Mouse (Mus musculus) T-helper 2 cell (primary cell): ENCODE results near the gene Ash1l.
"Not testable (repeated sequence)": the region's sequence is repeated elsewhere in the genome, so short reads cannot be mapped to it uniquely, and the experiment has no call there.

Experiments
- in situ Hi-C: fragments of 300-600 bp; cut with MboI, MseI; formaldehyde crosslinking; loops from one replicate; pipeline ENCODE4 v1.15.1; 2025; ENCODE audit warnings: high pct_unique_total_duplicates

The Ash1l gene

DNA sequence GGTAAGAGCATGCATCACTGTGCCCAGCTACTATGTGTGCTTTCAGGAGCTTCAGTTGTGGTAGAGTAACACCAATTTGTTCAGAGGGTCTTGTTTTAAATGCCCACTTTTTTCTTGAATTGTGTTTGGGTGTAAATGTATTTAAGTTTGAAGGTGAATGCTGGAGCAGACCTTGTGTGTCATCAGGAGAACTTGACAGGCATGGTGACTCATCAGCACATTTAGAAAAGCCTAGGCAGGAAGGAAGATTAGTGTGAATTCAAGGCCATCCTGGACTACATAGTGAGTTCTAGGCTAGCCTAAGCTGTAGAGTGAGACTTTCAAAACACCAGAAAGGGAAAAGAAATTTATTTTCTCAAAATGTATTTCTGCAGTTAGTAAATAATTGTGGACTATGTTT is 3.3 kb downstream of the Ash1l start:
- in situ Hi-C loops, result no loop called here

GRCm38 (mm10) chr3:88963211-88963610 is 12.8 kb downstream of the Ash1l start:
- in situ Hi-C loops, result not testable (repeated sequence)

DNA sequence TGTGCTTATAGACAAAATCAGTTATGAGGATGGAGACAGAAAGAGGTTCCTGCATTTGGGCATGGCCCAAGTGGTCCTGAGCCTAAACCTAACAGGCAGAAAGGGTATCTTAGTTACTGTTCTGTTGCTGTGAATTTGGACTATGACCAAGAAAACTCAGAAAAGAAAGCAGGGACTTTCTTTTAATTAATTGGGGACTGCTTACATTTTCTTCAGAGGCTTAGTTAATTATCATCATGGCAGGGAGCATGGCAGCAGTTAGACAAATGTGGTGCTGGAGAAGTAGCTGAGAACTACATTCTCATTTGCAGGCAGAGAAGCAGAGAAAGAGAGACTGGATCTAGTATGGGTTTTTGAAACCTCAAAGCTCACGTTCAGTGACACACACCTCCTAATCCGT is 24.6 kb downstream of the Ash1l start:
- in situ Hi-C loops, result no loop called here

- in situ Hi-C loops, result no loop called here
Observed at GRCm38 (mm10) chr3:88981206-88982010, 31.0 kb downstream of the Ash1l start.

- in situ Hi-C loops, result no loop called here
Observed at GRCm38 (mm10) chr3:88983921-88984381, 33.5 kb downstream of the Ash1l start.

- in situ Hi-C loops, result no loop called here
Observed at GRCm38 (mm10) chr3:88992793-88993192, 42.4 kb downstream of the Ash1l start.

DNA sequence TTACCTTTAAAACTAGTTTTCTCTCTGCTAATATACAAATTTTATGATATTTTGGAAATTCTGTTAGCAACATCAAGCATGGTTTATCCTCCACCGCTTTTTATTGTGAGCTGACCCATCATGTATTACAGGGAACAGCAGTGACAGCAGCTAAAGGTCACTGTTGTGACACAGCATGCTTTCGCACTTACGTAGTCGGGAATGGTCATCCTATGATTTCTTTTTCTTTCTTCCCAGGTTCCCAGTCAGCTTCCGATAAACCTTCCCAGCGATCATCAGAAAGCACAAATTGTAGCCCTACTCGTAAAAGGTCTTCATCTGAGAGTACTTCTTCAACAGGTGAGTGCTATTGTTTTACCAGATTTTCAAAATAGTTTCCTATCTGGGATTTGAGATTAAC is 51.1 kb downstream of the Ash1l start:
- in situ Hi-C loops, result no loop called here

DNA sequence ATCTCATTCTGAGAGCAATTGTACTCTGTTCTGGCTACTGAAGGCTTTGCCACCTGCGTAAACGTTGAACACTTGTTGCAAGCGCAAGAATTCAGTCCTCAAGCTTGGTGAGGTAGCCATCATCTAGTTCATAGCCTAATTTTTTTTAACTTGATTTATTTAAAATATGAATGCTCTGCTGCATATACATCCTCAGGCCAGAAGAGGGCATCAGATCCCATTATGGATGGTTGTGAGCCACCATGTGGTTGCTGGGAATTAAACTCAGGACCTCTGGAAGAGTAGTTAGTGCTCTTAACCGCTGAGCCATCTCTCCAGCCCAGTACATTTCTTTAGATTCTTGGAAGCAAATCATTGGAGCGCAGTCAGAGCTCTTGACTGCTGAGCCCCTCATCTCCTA is 80.5 kb downstream of the Ash1l start:
- in situ Hi-C loops, result not testable (repeated sequence)

DNA sequence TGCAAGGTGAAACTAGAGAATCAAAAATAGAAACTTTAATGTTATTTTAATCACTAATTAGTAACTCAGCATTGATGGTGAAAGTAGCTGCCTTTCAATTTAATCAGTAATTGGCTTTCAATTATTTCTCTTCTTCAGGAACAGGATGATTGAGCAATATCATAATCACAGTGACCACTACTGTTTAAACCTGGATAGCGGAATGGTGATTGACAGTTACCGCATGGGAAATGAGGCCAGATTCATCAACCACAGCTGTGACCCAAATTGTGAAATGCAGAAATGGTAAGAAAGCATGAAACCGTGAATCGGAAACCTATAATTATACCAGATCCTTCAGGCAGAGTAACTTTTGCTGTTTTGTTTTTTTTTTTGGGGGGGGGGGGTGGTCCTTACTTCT is 92.9 kb downstream of the Ash1l start:
- in situ Hi-C loops, result no loop called here

DNA sequence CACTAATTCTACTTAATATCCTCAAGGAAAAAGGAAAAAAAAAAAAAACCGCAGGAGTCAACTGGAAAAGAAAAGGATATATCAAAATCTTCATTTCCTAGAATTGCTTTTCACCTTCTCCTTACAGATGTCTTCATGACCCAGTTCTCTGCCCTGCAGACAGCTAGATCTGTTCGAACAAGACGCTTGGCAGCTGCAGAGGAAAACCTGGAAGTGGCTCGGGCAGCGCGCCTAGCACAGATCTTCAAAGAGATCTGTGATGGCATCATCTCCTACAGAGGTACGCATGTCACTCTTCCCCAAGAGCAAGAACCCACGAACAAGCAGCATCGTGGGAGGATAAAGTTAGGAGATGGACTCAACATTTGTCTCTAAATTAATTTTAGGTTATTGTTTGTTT is 107.9 kb downstream of the Ash1l start:
- in situ Hi-C loops, result loop anchor here (25.0 kb wide), 2 partner anchors 696 to 979 kb away; partner anchors contain the start of genes Bglap3 and Paqr6

GRCm38 (mm10) chr3:89058783-89059182 is 108.4 kb downstream of the Ash1l start:
- in situ Hi-C loops, result loop anchor here (25.0 kb wide), 2 partner anchors 696 to 979 kb away; partner anchors contain the start of genes Bglap3 and Paqr6

GRCm38 (mm10) chr3:89061696-89062095 is 111.3 kb downstream of the Ash1l start:
- in situ Hi-C loops, result loop anchor here (25.0 kb wide), 2 partner anchors 699 to 976 kb away; partner anchors contain the start of genes Bglap3 and Paqr6

GRCm38 (mm10) chr3:89067265-89067664 is 116.8 kb downstream of the Ash1l start:
- in situ Hi-C loops, result loop anchor here (25.0 kb wide), 2 partner anchors 705 to 970 kb away; partner anchors contain the start of genes Bglap3 and Paqr6

DNA sequence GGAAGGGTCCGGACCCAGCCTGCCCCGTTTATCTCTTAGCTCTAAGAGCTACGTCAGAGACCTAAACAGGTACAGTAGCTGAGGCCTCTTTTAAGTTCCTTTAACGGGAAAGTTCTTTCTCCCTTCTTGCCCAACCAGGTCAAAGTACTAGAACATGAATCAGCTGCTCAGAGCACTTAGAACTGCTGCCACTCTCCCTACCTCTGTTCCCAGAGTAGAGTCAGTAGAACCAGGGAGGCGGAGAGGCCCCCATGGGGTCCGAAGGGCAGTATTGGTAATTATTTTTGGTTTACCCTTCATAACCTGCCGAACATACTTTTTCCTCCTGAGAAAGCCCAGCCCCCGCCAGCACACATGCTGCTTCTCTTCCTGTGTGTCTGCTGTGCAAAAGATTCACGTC is 127.0 kb downstream of the Ash1l start:
- in situ Hi-C loops, result no loop called here

DNA sequence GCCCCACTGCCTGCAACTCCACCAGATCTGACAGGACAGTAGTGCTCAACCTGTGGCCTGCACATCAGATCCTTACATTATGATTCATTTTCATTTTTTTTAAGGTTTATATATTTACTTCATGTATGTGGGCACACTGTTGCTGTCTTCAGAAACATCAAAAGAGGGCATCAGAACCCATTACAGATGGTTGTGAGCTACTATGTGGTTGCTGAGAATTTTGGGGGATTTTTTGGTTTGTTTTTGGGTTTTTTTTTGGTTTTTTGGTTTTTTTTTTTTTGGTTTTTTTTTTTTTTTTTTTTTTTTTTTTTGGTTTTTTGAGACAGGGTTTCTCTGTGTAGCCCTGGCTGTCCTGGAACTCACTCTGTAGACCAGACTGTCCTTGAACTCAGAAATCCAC is 131.9 kb downstream of the Ash1l start:
- in situ Hi-C loops, result loop anchor here (10.0 kb wide), 1 partner anchor 1163 kb away; the partner anchor contains the start of genes Creb3l4 and Slc39a1

DNA sequence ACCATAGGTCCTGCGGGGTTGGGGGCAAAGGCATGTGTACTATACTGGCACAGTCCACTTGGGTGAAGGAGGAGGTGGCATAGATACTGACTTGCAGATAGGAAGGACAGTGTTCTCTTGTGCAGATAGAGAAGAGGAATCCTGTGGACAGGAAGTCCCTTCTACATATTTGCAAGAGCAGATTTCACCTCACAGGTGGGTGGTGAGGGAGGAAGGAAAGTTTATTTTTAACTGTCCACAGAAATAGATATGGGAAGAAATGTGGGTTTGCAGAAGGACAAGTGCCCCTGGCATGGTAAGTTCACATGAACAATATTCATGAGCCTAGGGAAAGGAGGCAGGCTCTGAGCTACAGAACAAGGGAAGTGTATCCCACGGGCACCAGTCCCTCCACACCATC is 133.7 kb downstream of the Ash1l start:
- in situ Hi-C loops, result loop anchor here (10.0 kb wide), 1 partner anchor 1161 kb away; the partner anchor contains the start of genes Creb3l4 and Slc39a1

- in situ Hi-C loops, result loop anchor here (10.0 kb wide), 1 partner anchor 1160 kb away; the partner anchor contains the start of genes Creb3l4 and Slc39a1
Observed at GRCm38 (mm10) chr3:89084654-89085190, 134.3 kb downstream of the Ash1l start.

DNA sequence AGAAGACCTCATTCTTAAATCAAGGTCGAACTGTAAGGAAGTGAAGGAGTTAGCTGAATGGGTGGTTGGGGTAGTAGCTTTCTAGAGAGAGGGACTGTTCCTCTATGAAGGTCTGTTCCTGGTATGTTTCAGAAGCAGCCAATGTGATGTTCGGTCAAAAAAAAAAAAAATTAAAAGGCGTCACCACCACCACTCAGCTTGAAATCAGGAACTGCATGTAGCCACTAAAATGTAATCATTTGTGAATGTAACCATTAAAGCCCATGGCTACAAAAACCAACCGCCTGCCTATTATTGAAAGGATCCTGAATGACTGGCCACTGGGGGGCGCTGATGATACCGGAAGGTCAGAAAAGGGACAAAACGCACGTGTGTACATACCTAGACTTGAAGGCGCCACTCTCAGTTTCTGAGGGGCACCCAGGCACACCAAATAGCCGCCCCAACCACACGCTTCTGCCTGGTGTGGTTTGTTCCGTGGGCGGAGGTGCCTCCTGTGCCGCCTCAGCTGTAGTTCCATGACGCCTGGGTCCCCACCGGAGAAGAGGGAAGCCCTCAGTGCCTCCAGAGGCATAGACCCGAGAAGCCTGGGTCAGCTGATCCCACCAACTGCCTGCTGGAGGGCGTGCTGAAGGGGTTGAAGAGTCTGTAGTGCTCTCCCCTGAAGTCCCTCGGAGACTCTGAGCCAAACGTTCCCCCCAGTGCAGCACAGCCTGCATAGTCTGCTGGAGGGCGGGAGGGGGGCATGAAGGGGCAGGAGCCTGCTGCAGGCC is 137.1 kb downstream of the Ash1l start:
- in situ Hi-C loops, result loop anchor here (10.0 kb wide), 1 partner anchor 1157 kb away; the partner anchor contains the start of genes Creb3l4 and Slc39a1

DNA sequence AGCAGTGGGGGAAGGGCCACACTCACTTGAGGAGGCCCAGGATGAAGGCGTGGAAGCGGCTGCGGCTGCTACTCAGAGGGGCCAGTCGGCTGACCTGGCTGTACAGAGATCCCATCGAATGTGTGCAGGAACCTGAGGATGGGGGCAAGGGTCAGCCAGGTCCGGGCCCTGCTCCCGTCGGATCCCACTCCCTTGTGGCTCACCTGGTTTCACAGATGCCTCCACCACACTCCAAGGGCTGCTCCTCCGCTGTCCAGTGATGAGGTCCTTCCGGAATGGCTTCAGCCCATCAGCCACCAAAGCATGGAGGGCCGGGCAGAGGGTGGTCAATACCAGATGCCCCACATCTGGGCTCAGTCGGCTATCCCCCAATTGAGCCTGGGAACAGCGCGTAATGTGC is 138.6 kb downstream of the Ash1l start:
- in situ Hi-C loops, result loop anchor here (10.0 kb wide), 1 partner anchor 1156 kb away; the partner anchor contains the start of genes Creb3l4 and Slc39a1

GRCm38 (mm10) chr3:89089882-89090591 is 139.6 kb downstream of the Ash1l start:
- in situ Hi-C loops, result loop anchor here (5.0 to 10.0 kb wide), 2 partner anchors 62 to 1155 kb away; partner anchors contain the start of genes Creb3l4 and Slc39a1
